Mouse (Mus musculus) embryonic facial prominence, embryonic 10.5 days (tissue): ENCODE data around the gene Uhrf1bp1l. TPM values are rescaled to one million over a fixed set of nuclear protein-coding genes. Genes with fewer than 3 reads are reported as not detected.

Experiments
- DNase-seq: peaks from one replicate; pipeline ENCODE4 v3.0.0-alpha.2; 2017; ENCODE audit warnings: low spot score
- H3K27ac ChIP-seq: fragments of 300-500 bp; sonication (generic); replicated peaks from 2 replicates; pipeline ENCODE4 v1.5.1; 2016; ENCODE audit warnings: mild to moderate bottlenecking
- H3K27me3 ChIP-seq: fragments of 300-500 bp; sonication (generic); replicated peaks from 2 replicates; pipeline ENCODE4 v1.6.1; 2016; ENCODE audit warnings: low read depth, mild to moderate bottlenecking; ENCODE audit not compliant: poor library complexity, severe bottlenecking
- H3K36me3 ChIP-seq: fragments of 300-500 bp; sonication (generic); replicated peaks from 2 replicates; pipeline ENCODE4 v1.6.1; 2016; ENCODE audit warnings: mild to moderate bottlenecking, moderate library complexity
- H3K4me1 ChIP-seq: fragments of 300-500 bp; sonication (generic); 2 replicates; pipeline ENCODE4 v1.6.1; 2016
- H3K4me3 ChIP-seq: fragments of 300-500 bp; sonication (generic); 2 replicates; pipeline ENCODE4 v1.5.1; 2016; ENCODE audit warnings: mild to moderate bottlenecking, moderate library complexity
- H3K9me3 ChIP-seq: fragments of 300-500 bp; sonication (generic); 2 replicates; pipeline ENCODE4 v1.6.1; 2016; ENCODE audit warnings: mild to moderate bottlenecking
- WGBS: fragments of 180-500 bp; shearing (Covaris S2); methylation state at CpG from one replicate; pipeline ENCODE4 v1.1.7; 2016; 5-methylcytosine and 5-hydroxymethylcytosine counted together
- polyA plus RNA-seq: library from polyadenylated mRNA; unstranded; fragments of >200 nt; fragmentation: Nextera tagmentation; extraction: Ambion mirVana; gene quantifications from 2 replicates; pipeline ENCODE4 v1.2.1, GENCODE M21; 2016

Gene Uhrf1bp1l
- polyA plus RNA-seq, 1 experiment from 2014 or later: 33.0 TPM

GRCm38 (mm10) chr10:89731341-89731740, 13.4 kb upstream of the Uhrf1bp1l start:
- WGBS: 16% methylated on average over 5 of the region's 5 CpGs
- peak overlapping the region; percentile 79; the same call in 1 of the 2 replicates for H3K27ac ChIP-seq

GRCm38 (mm10) chr10:89732001-89732794, 12.6 kb upstream of the Uhrf1bp1l start, which contains the start of gene Actr6:
Gene Actr6 (minus strand): TSS chr10:89732295.
- H3K4me3 ChIP-seq: peak within 1 kb of the TSS; percentile 75
- H3K4me1 ChIP-seq: peaks cover 16% of the 10 kb centered on the region
- no peaks in the 10 kb centered on the region for H3K9me3 ChIP-seq
- peaks cover 9% of the 10 kb centered on the region for H3K36me3 ChIP-seq
- peak within 1 kb of the TSS; percentile 79 for H3K27ac ChIP-seq
- no peaks in the 10 kb centered on the region for H3K27me3 ChIP-seq
- DNase-seq: peak; percentile 93
- WGBS: 2% methylated on average over 49 of the region's 49 CpGs

More at GRCm38 (mm10) chr10:89731341-89731740, 13.4 kb upstream of the Uhrf1bp1l start:
- peaks cover 16% of the 10 kb centered on the region for H3K36me3 ChIP-seq
- no peaks in the 10 kb centered on the region for H3K9me3 ChIP-seq
- no peak for DNase-seq
- peak overlapping the region; percentile 75 for H3K4me3 ChIP-seq
- H3K27me3 ChIP-seq: no peaks in the 10 kb centered on the region
- H3K4me1 ChIP-seq: peaks cover 16% of the 10 kb centered on the region

GRCm38 (mm10) chr10:89737092-89737491, 7.7 kb upstream of the Uhrf1bp1l start:
- Histone ChIP-seq H3K4me1 (peaks cover 7% of the 10 kb centered on the region), H3K9me3 (no peaks in the 10 kb centered on the region), H3K27me3 (no peaks in the 10 kb centered on the region), H3K4me3 (no peak overlapping the region), H3K36me3 (no peaks in the 10 kb centered on the region), H3K27ac (no peak overlapping the region)
- WGBS: 49% methylated on average over 5 of the region's 5 CpGs
- no peak for DNase-seq

- Histone ChIP-seq H3K9me3 (no peaks in the 10 kb centered on the region), H3K27ac (no peak overlapping the region), H3K4me3 (no peak overlapping the region), H3K4me1 (peaks cover 3% of the 10 kb centered on the region), H3K36me3 (no peaks in the 10 kb centered on the region), H3K27me3 (no peaks in the 10 kb centered on the region)
- DNase-seq: no peak
- WGBS: 90% methylated on average over 3 of the region's 3 CpGs
Measured at GRCm38 (mm10) chr10:89737887-89738286, 6.9 kb upstream of the Uhrf1bp1l start.

- Histone ChIP-seq H3K9me3 (no peaks in the 10 kb centered on the region), H3K27me3 (no peaks in the 10 kb centered on the region), H3K4me3 (no peak overlapping the region), H3K4me1 (peaks cover 2% of the 10 kb centered on the region; the same call in 1 of the 2 replicates), H3K36me3 (no peaks in the 10 kb centered on the region), H3K27ac (no peak overlapping the region)
- WGBS: 88% methylated on average over 9 of the region's 9 CpGs
- DNase-seq: no peak
Measured at GRCm38 (mm10) chr10:89738395-89738794, 6.4 kb upstream of the Uhrf1bp1l start.

GRCm38 (mm10) chr10:89739703-89740102, 5.1 kb upstream of the Uhrf1bp1l start:
- H3K4me3 ChIP-seq: no peak overlapping the region
- no peak for DNase-seq

GRCm38 (mm10) chr10:89740995-89741394, 3.8 kb upstream of the Uhrf1bp1l start:
- 85% methylated on average over 6 of the region's 6 CpGs for WGBS
- Histone ChIP-seq H3K9me3 (no peaks in the 10 kb centered on the region), H3K36me3 (no peaks in the 10 kb centered on the region), H3K27ac (no peak overlapping the region), H3K27me3 (no peaks in the 10 kb centered on the region), H3K4me1 (peaks cover 2% of the 10 kb centered on the region), H3K4me3 (no peak overlapping the region)
- DNase-seq: no peak

More at GRCm38 (mm10) chr10:89739703-89740102, 5.1 kb upstream of the Uhrf1bp1l start:
- Histone ChIP-seq H3K36me3 (no peaks in the 10 kb centered on the region), H3K9me3 (no peaks in the 10 kb centered on the region), H3K27ac (no peak overlapping the region), H3K27me3 (no peaks in the 10 kb centered on the region), H3K4me1 (peaks cover 2% of the 10 kb centered on the region; the same call in 1 of the 2 replicates)
- 42% methylated on average over 7 of the region's 7 CpGs for WGBS

- no peaks in the 10 kb centered on the region for H3K36me3 ChIP-seq
- H3K27me3 ChIP-seq: no peaks in the 10 kb centered on the region
- DNase-seq: no peak
- WGBS: 87% methylated on average over 4 of the region's 4 CpGs
- H3K4me1 ChIP-seq: peaks cover 12% of the 10 kb centered on the region
- no peak overlapping the region for H3K4me3 ChIP-seq
- H3K9me3 ChIP-seq: no peaks in the 10 kb centered on the region
- no peak overlapping the region for H3K27ac ChIP-seq
Measured at GRCm38 (mm10) chr10:89743266-89743665, 1.5 kb upstream of the Uhrf1bp1l start.

- Histone ChIP-seq H3K27me3 (no peaks in the 10 kb centered on the region), H3K9me3 (no peaks in the 10 kb centered on the region), H3K4me3 (peak overlapping the region; percentile 93), H3K27ac (0 out of 2 replicates have a peak overlapping the region, but pooled peaks have one; percentile 97), H3K36me3 (no peaks in the 10 kb centered on the region), H3K4me1 (peaks cover 12% of the 10 kb centered on the region)
- 37% methylated on average over 3 of the region's 3 CpGs for WGBS
- no peak for DNase-seq
Measured at GRCm38 (mm10) chr10:89744341-89744740, 450 bp upstream of the Uhrf1bp1l start.

GRCm38 (mm10) chr10:89745666-89746020, 852 bp downstream of the Uhrf1bp1l start:
- WGBS: under 1% methylated on average over 14 of the region's 14 CpGs
- Histone ChIP-seq H3K4me3 (peak overlapping the region; percentile 93), H3K27ac (peak overlapping the region; percentile 97), H3K36me3 (no peaks in the 10 kb centered on the region), H3K27me3 (no peaks in the 10 kb centered on the region), H3K9me3 (no peaks in the 10 kb centered on the region), H3K4me1 (peaks cover 10% of the 10 kb centered on the region)
- no peak for DNase-seq

- Histone ChIP-seq H3K4me1 (peaks cover 10% of the 10 kb centered on the region), H3K27me3 (no peaks in the 10 kb centered on the region), H3K36me3 (no peaks in the 10 kb centered on the region), H3K27ac (no peak overlapping the region), H3K9me3 (no peaks in the 10 kb centered on the region), H3K4me3 (no peak overlapping the region)
- 90% methylated on average over 3 of the region's 3 CpGs for WGBS
- DNase-seq: no peak
Measured at GRCm38 (mm10) chr10:89746581-89746980, 1.8 kb downstream of the Uhrf1bp1l start.

- Histone ChIP-seq H3K9me3 (no peaks in the 10 kb centered on the region), H3K27ac (no peak overlapping the region), H3K36me3 (no peaks in the 10 kb centered on the region), H3K27me3 (no peaks in the 10 kb centered on the region), H3K4me1 (peaks cover 10% of the 10 kb centered on the region), H3K4me3 (no peak overlapping the region)
- no peak for DNase-seq
- 91% methylated on average over 8 of the region's 8 CpGs for WGBS
Measured at GRCm38 (mm10) chr10:89747221-89747905, 2.6 kb downstream of the Uhrf1bp1l start.
